Mouse (Mus musculus): ENCODE results near the gene Slc4a4. TPM values are rescaled to one million over a fixed set of nuclear protein-coding genes. Genes with fewer than 3 reads are reported as not detected.

Gene Slc4a4
- total and polyA plus RNA-seq, 2 experiments from 2014 or later = 4.4 to 10.6 TPM

DNA sequence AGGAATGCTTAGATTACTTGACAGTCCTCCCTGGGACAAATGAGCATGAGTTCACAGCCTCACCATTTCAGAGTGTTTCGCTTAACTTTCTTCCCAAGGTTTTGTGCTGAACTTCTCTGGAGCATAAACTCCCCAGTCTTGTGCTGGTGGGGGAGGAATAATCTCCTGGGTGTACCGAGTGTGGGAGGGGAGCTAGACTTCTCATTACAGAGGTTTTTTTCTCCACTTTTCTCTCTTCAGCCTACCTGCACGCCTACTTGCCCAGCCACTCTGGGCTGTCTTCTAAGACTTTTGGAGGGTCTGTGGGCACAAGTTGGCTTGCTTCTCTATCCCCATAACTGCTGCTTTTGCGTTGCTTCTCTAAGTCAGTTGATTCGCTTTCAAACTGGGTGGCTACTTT is 365.2 kb downstream of the Slc4a4 start:
- no peak for DNase-seq (ENCODE audit: low spot score)
- ATAC-seq (ENCODE audit: insufficient read depth, low read depth) = no peak
- Histone ChIP-seq H3K27me3 (ENCODE audit: control insufficient read depth, insufficient read depth, low read length) (no peaks in the 10 kb centered on the region), H3K4me1 (ENCODE audit: control insufficient read depth, insufficient read depth) (no peaks in the 10 kb centered on the region), H3K27ac (ENCODE audit: low read depth) (no peak overlapping the region), H3K4me3 (ENCODE audit: low read depth, low read length) (no peak overlapping the region), H3K9ac (replicated peaks; ENCODE audit: low read depth, low read length) (no peak overlapping the region), H3K9me3 (replicated peaks; ENCODE audit: control insufficient read depth, low read length) (no peaks in the 10 kb centered on the region), H3K4me2 (ENCODE audit: low read depth, low read length) (no peak overlapping the region), H3K36me3 (replicated peaks; ENCODE audit: control insufficient read depth, insufficient read depth, low read length) (no peaks in the 10 kb centered on the region)
- TF ChIP-seq CTCF (IDR thresholded peaks at IDR 0.05; ENCODE audit: low read depth) (no peak), EP300 (IDR thresholded peaks at IDR 0.05; ENCODE audit: low read depth) (no peak)
- WGBS = 68% methylated on average over 5 of the region's 5 CpGs

DNA sequence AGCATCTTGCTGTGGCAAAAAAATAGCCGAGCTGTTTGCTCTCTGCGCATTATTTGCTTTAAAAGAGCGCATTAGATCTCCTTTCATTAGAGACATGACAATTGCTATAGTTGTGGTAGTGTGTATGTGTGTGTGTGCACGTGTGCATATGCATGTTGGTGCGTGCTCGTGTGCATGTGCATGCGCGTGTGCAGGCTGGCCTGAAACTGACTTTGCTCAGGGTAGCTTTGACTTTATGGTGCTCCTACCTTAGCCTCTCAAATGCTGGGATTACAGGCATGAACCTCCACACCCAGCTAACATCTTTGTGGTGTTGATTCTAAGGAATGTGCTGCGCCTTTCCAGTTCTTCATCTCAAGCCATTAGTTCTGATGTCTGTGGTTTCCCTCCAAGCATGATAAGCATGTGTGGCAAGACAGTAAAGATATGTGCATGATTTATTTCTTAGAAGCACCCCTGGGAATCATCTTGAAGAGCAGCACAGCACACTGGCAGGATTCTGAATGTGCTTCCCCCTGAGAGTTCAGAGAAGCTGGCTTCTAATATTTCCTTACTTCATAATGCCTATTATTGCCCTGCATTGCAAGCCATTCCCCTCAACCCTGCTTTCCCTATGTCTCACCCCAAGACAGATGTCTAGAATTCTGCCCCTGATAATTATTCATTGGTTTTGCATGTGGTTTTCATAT is 373.3 kb downstream of the Slc4a4 start:
- DNase-seq (ENCODE audit: low spot score) (no peak), ATAC-seq (ENCODE audit: insufficient read depth, low read depth) (no peak)
- Histone ChIP-seq H3K27me3 (ENCODE audit: control insufficient read depth, insufficient read depth, low read length) (no peaks in the 10 kb centered on the region), H3K9ac (replicated peaks; ENCODE audit: low read depth, low read length) (no peak overlapping the region), H3K9me3 (replicated peaks; ENCODE audit: control insufficient read depth, low read length) (no peaks in the 10 kb centered on the region), H3K4me3 (ENCODE audit: low read depth, low read length) (no peak overlapping the region), H3K36me3 (replicated peaks; ENCODE audit: control insufficient read depth, insufficient read depth, low read length) (no peaks in the 10 kb centered on the region), H3K4me2 (ENCODE audit: low read depth, low read length) (no peak overlapping the region), H3K4me1 (ENCODE audit: control insufficient read depth, insufficient read depth) (no peaks in the 10 kb centered on the region), H3K27ac (ENCODE audit: low read depth) (no peak overlapping the region)
- 88% methylated on average over 9 of the region's 9 CpGs for WGBS
- no peak for TF ChIP-seq CTCF (IDR thresholded peaks at IDR 0.05; ENCODE audit: low read depth)
- TF ChIP-seq EP300 (IDR thresholded peaks at IDR 0.05; ENCODE audit: low read depth) = no peak

DNA sequence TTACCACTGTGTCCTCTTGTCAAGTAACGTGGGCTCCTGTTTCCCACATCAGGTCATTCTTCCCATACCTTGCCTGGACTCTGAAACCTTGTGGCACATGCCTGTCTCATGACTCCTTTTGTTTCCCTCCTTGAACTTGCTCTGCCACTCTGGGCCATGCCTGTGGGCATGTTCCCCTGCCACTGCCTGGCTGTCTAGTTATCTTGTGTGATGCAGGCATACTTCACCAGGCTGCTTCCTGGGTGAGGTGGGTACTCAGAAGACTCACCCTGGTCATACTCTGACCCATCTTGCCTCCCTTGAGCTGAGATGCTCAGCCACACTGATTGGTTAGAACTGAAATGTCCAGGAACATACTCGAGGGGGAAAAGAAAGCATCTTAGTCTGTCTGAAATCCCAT is 390.4 kb downstream of the Slc4a4 start:
- H3K27ac ChIP-seq (ENCODE audit: low read depth) = no peak overlapping the region
- TF ChIP-seq EP300 (IDR thresholded peaks at IDR 0.05; ENCODE audit: low read depth) = no peak
- no peak for TF ChIP-seq CTCF (IDR thresholded peaks at IDR 0.05; ENCODE audit: low read depth)
- no peak for ATAC-seq (ENCODE audit: insufficient read depth, low read depth)
- no peak overlapping the region for H3K9ac ChIP-seq (replicated peaks; ENCODE audit: low read depth, low read length)
- no peaks in the 10 kb centered on the region for H3K4me1 ChIP-seq (ENCODE audit: control insufficient read depth, insufficient read depth)
- no peaks in the 10 kb centered on the region for H3K36me3 ChIP-seq (replicated peaks; ENCODE audit: control insufficient read depth, insufficient read depth, low read length)
- no peak overlapping the region for H3K4me3 ChIP-seq (ENCODE audit: low read depth, low read length)
- no peak for DNase-seq (ENCODE audit: low spot score)
- H3K4me2 ChIP-seq (ENCODE audit: low read depth, low read length) = no peak overlapping the region
- WGBS = 69% methylated on average over 2 of the region's 2 CpGs
- no peaks in the 10 kb centered on the region for H3K27me3 ChIP-seq (ENCODE audit: control insufficient read depth, insufficient read depth, low read length)
- H3K9me3 ChIP-seq (replicated peaks; ENCODE audit: control insufficient read depth, low read length) = no peaks in the 10 kb centered on the region

DNA sequence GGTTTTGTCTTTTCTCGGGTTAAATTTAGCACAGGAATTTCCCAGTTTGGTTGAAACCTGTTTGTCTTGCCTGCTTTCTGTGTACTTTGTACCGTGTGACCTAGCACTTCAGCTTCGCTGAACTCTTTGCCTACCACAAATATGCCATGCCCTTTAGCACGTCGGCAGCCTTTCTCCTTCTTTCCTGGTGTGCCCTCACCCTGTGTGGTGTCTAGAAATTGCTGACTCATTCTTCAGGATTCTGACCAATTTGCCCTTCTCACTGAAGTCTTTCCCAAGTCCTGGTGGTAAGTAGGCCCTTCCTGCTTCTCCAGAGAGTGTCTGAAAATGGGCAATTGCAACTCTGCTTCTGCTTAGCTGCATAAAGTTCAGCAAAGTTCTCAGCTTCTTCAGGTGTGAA is 391.0 kb downstream of the Slc4a4 start:
- Histone ChIP-seq H3K4me3 (ENCODE audit: low read depth, low read length) (no peak overlapping the region), H3K9ac (replicated peaks; ENCODE audit: low read depth, low read length) (no peak overlapping the region), H3K9me3 (replicated peaks; ENCODE audit: control insufficient read depth, low read length) (no peaks in the 10 kb centered on the region), H3K4me1 (ENCODE audit: control insufficient read depth, insufficient read depth) (no peaks in the 10 kb centered on the region), H3K4me2 (ENCODE audit: low read depth, low read length) (no peak overlapping the region), H3K27me3 (ENCODE audit: control insufficient read depth, insufficient read depth, low read length) (no peaks in the 10 kb centered on the region), H3K27ac (ENCODE audit: low read depth) (no peak overlapping the region), H3K36me3 (replicated peaks; ENCODE audit: control insufficient read depth, insufficient read depth, low read length) (no peaks in the 10 kb centered on the region)
- ATAC-seq (ENCODE audit: insufficient read depth, low read depth) (no peak), DNase-seq (ENCODE audit: low spot score) (no peak)
- WGBS = 47% methylated on average over 5 of the region's 5 CpGs
- TF ChIP-seq CTCF (IDR thresholded peaks at IDR 0.05; ENCODE audit: low read depth) = no peak
- TF ChIP-seq EP300 (IDR thresholded peaks at IDR 0.05; ENCODE audit: low read depth) = no peak

DNA sequence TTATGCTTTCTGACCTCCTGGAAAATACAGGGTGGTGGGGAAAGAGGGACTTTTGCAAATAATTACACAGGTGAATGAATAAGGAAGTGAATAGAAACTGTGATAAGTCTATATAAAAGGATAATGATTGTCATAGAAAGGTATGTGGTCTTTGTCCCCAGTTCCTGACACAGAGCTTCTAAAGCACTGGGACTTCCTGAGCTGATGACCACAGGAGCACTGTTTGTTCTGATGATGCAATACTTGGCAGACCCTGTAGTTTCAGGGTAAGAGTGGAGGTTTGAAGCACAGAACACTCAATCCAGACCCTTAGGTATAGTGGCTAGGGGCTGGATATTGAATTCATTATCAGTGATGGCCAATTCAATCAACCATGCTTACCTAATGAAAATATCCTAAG is 391.7 kb downstream of the Slc4a4 start:
- no peak overlapping the region for H3K9ac ChIP-seq (replicated peaks; ENCODE audit: low read depth, low read length)
- H3K4me1 ChIP-seq (ENCODE audit: control insufficient read depth, insufficient read depth) = no peaks in the 10 kb centered on the region
- TF ChIP-seq CTCF (IDR thresholded peaks at IDR 0.05; ENCODE audit: low read depth) (no peak), EP300 (IDR thresholded peaks at IDR 0.05; ENCODE audit: low read depth) (no peak)
- ATAC-seq (ENCODE audit: insufficient read depth, low read depth) (no peak), DNase-seq (ENCODE audit: low spot score) (no peak)
- H3K27me3 ChIP-seq (ENCODE audit: control insufficient read depth, insufficient read depth, low read length) = no peaks in the 10 kb centered on the region
- H3K4me3 ChIP-seq (ENCODE audit: low read depth, low read length) = no peak overlapping the region
- H3K4me2 ChIP-seq (ENCODE audit: low read depth, low read length) = no peak overlapping the region
- H3K36me3 ChIP-seq (replicated peaks; ENCODE audit: control insufficient read depth, insufficient read depth, low read length) = no peaks in the 10 kb centered on the region
- no peak overlapping the region for H3K27ac ChIP-seq (ENCODE audit: low read depth)
- no peaks in the 10 kb centered on the region for H3K9me3 ChIP-seq (replicated peaks; ENCODE audit: control insufficient read depth, low read length)

DNA sequence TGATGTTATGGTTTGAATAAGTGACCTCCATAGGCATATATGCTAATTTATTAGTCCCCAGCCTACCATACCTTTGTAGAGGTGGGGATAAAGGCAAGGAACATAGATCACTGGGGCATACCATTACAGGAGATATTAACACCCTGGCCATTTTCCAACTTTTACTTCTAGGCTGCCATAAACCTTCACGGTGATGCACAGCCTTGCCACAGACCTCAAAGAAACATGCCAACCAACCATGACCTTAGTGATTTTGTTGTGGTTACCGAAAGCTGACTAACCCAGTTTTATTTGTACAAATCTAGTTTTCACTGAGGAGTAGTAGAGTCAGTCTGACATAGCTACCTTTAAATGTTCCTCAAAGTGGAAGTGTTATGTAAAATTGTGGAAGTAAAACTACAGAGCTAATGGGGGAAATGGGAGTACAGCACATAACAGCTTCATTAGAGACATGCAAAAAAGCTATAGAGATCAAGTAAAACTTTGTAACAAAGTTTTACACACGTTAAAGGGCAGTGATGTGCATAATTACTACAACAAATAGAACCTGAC is 393.8 kb downstream of the Slc4a4 start:
- no peak for ATAC-seq (ENCODE audit: insufficient read depth, low read depth)
- H3K4me1 ChIP-seq (ENCODE audit: control insufficient read depth, insufficient read depth) = no peaks in the 10 kb centered on the region

More for the DNA sequence above, 393.8 kb downstream of the Slc4a4 start:
- no peak overlapping the region for H3K27ac ChIP-seq (ENCODE audit: low read depth)
- no peak overlapping the region for H3K4me2 ChIP-seq (ENCODE audit: low read depth, low read length)
- no peak overlapping the region for H3K4me3 ChIP-seq (ENCODE audit: low read depth, low read length)
- H3K9ac ChIP-seq (replicated peaks; ENCODE audit: low read depth, low read length) = no peak overlapping the region
- no peaks in the 10 kb centered on the region for H3K9me3 ChIP-seq (replicated peaks; ENCODE audit: control insufficient read depth, low read length)
- WGBS = 77% methylated on average over 3 of the region's 3 CpGs
- DNase-seq (ENCODE audit: low spot score) = no peak
- no peaks in the 10 kb centered on the region for H3K36me3 ChIP-seq (replicated peaks; ENCODE audit: control insufficient read depth, insufficient read depth, low read length)
- H3K27me3 ChIP-seq (ENCODE audit: control insufficient read depth, insufficient read depth, low read length) = no peaks in the 10 kb centered on the region
- TF ChIP-seq EP300 (IDR thresholded peaks at IDR 0.05; ENCODE audit: low read depth) (no peak), CTCF (IDR thresholded peaks at IDR 0.05; ENCODE audit: low read depth) (no peak)

Other genes starting within 250 kb of the Slc4a4 start
- gene Grsf1, start 210.6 kb upstream of the Slc4a4 start, total RNA-seq (2014; rRNA removed; ENCODE audit: low replicate concordance) = 68.2 and 83.1 TPM in 2 replicates
- gene Grsf1, start 210.6 kb upstream of the Slc4a4 start, polyA plus RNA-seq (2015; fragmentation: Nextera tagmentation; extraction: Ambion mirVana) = 112 and 125 TPM in 2 replicates
- 19.7 and 25.8 TPM in 2 replicates for gene Mob1b, start 166.0 kb upstream of the Slc4a4 start, total RNA-seq (2014; rRNA removed; ENCODE audit: low replicate concordance)
- 14.4 and 17.2 TPM in 2 replicates for gene Mob1b, start 166.0 kb upstream of the Slc4a4 start, polyA plus RNA-seq (2015; fragmentation: Nextera tagmentation; extraction: Ambion mirVana)
- 8.2 and 24.2 TPM in 2 replicates for gene Dck, start 121.8 kb upstream of the Slc4a4 start, total RNA-seq (2014; rRNA removed; ENCODE audit: low replicate concordance)
- gene Dck, start 121.8 kb upstream of the Slc4a4 start, polyA plus RNA-seq (2015; fragmentation: Nextera tagmentation; extraction: Ambion mirVana) = 10.3 and 10.5 TPM in 2 replicates